Mouse (Mus musculus) liver, embryonic 13.5 days (tissue): ENCODE measurements around the gene Svbp. TPM values are rescaled to one million over a fixed set of nuclear protein-coding genes. Genes with fewer than 3 reads are reported as not detected.

Experiments
- ATAC-seq: fragments of 200-750 bp; cut with Nextera tagmentation; 2 replicates; pipeline ENCODE4 v1.8.0; 2017; ENCODE audit warnings: low read depth, mild to moderate bottlenecking, moderate number of reproducible peaks, moderate library complexity
- DNase-seq: peaks from one replicate; pipeline ENCODE4 v3.0.0; 2022
- H3K27ac ChIP-seq: fragments of 300-500 bp; sonication (generic); 2 replicates; pipeline ENCODE4 v1.5.1; 2015; ENCODE audit warnings: moderate library complexity, mild to moderate bottlenecking, inconsistent platforms
- H3K27me3 ChIP-seq: fragments of 300-500 bp; sonication (generic); 2 replicates; pipeline ENCODE4 v1.6.1; 2015; ENCODE audit warnings: mild to moderate bottlenecking, inconsistent platforms
- H3K36me3 ChIP-seq: fragments of 300-500 bp; sonication (generic); 2 replicates; pipeline ENCODE4 v1.6.1; 2015; ENCODE audit warnings: mild to moderate bottlenecking, inconsistent platforms
- H3K4me1 ChIP-seq: fragments of 300-500 bp; sonication (generic); replicated peaks from 2 replicates; pipeline ENCODE4 v1.6.1; 2015; ENCODE audit warnings: inconsistent platforms
- H3K4me2 ChIP-seq: fragments of 300-500 bp; sonication (generic); 2 replicates; pipeline ENCODE4 v1.6.1; 2015; ENCODE audit warnings: inconsistent platforms, mild to moderate bottlenecking, moderate library complexity
- H3K4me3 ChIP-seq: fragments of 300-500 bp; sonication (generic); replicated peaks from 2 replicates; pipeline ENCODE4 v1.5.1; 2015; ENCODE audit warnings: mild to moderate bottlenecking, inconsistent platforms
- H3K9ac ChIP-seq: fragments of 300-500 bp; sonication (generic); 2 replicates; pipeline ENCODE4 v1.6.1; 2015; ENCODE audit warnings: mild to moderate bottlenecking, inconsistent platforms
- H3K9me3 ChIP-seq: fragments of 300-500 bp; sonication (generic); replicated peaks from 2 replicates; pipeline ENCODE4 v1.6.1; 2016; ENCODE audit warnings: inconsistent platforms
- WGBS: fragments of 180-500 bp; shearing (Covaris S2); methylation state at CpG from one replicate; pipeline ENCODE4 v1.1.7; 2015; ENCODE audit not compliant: insufficient replicate concordance; 5-methylcytosine and 5-hydroxymethylcytosine counted together
- polyA plus RNA-seq: library from polyadenylated mRNA; unstranded; fragments of >200 nt; fragmentation: Nextera tagmentation; extraction: Ambion mirVana; gene quantifications from 2 replicates; pipeline ENCODE4 v1.2.1, GENCODE M21; 2015

Svbp gene
- polyA plus RNA-seq, 1 experiment from 2014 or later = 121 TPM

DNA sequence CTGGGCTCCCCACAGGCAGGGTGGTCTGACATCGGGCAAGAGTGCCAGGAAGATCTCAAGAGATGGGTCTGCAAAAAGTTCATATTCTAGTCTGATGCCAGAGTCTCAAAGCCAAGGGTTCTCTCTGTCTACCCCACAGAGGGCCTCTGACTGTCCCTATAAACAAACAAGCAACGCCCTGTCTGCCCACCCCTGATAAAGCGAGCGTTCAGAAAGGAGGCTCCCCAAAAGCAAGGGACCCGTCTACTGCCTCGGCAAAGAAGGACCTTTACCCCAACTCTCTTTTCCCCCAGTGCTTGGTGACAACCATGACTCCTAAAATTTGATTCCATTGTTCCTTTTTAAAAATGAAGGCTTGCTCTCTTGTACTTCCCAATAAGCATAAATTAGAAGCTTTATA is 5.2 kb upstream of the Svbp start, which contains the start of gene Ermap:
TSS of gene Ermap (minus strand) at position 148 of the 400 bp plus-strand sequence.
- Histone ChIP-seq H3K4me1 (peaks cover 73% of the 10 kb centered on the region), H3K9ac (peak within 1 kb of the TSS; percentile 91), H3K27ac (peak within 1 kb of the TSS; percentile 99), H3K36me3 (peaks cover 40% of the 10 kb centered on the region), H3K27me3 (no peaks in the 10 kb centered on the region), H3K4me3 (peak within 1 kb of the TSS; percentile 77), H3K9me3 (no peaks in the 10 kb centered on the region), H3K4me2 (peak within 1 kb of the TSS; percentile 88)
- ATAC-seq (peak; percentile 92), DNase-seq (peak; percentile 87)
- 11% methylated on average over 6 of the region's 6 CpGs for WGBS

DNA sequence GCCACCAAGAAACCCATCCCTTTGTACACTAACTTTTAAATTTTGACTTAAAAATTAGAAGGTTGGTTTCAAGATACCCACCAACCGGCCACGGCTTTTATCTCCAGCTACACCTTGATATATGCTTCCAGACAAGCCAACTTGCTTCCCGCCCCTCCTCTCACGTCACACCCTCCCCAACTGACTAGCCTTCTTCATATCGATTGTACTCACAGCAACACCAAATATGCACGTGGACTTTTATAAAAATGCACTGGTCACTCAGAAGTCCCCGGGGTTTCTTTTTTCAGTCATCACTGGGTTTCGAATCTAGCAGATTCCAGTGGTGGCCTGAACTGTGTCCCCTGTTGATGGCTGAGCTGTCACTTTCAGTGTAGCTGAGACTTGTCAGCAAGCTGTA is 4.5 kb upstream of the Svbp start:
- peak overlapping the region; percentile 99 for H3K27ac ChIP-seq
- H3K4me1 ChIP-seq = peaks cover 69% of the 10 kb centered on the region
- peak overlapping the region; percentile 91 for H3K9ac ChIP-seq
- 21% methylated on average over 8 of the region's 8 CpGs for WGBS
- peak overlapping the region; percentile 78 for H3K4me2 ChIP-seq
- no peaks in the 10 kb centered on the region for H3K27me3 ChIP-seq
- H3K4me3 ChIP-seq = peak overlapping the region; percentile 77
- no peaks in the 10 kb centered on the region for H3K9me3 ChIP-seq
- DNase-seq (peak; percentile 77), ATAC-seq (peak; percentile 66)
- H3K36me3 ChIP-seq = peaks cover 33% of the 10 kb centered on the region

DNA sequence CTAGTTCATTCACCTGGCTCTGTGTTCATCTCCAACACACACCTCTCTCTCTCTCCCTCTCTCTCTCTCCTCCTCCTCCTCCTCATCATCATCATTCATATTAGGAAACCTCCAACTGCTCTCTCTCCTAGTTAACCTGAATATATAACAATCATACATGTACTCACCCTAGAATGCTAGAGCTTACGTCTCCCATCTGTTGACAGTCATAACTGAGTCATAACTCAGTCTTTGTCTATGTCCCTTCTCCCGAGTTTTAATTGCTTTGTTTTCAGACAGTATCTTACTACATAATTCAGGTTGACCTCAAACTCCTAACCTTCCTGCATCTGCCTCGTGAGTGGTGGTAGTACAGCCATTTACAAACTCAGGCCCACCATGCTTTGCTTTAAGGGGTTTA is 3.8 kb upstream of the Svbp start:
- Histone ChIP-seq H3K27ac (peak overlapping the region; percentile 99), H3K4me2 (peak overlapping the region; percentile 78), H3K4me3 (peak overlapping the region; percentile 77), H3K4me1 (peaks cover 69% of the 10 kb centered on the region), H3K9ac (peak overlapping the region; percentile 91), H3K9me3 (no peaks in the 10 kb centered on the region), H3K27me3 (no peaks in the 10 kb centered on the region), H3K36me3 (peaks cover 26% of the 10 kb centered on the region)
- WGBS = 46% methylated on average over 3 of the region's 3 CpGs
- ATAC-seq (no peak), DNase-seq (no peak)

DNA sequence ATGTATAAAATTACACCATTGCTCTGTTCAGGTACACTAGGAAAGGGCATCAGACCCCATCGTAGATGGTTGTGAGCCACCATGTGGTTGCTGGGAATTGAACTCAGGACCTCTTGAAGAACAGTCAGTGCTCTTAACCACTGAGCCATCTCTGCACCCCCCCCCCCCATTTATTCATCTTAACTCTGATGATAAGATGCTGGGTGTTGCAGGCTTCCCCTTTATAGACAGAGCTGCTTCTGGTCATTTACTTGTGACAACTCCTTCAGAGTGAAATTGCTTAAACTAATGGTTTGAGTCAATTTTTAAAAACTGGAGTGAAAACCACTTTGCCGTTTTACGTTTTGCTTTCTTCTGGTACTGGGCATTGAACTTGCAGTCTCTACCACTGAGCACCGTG is 2.3 kb upstream of the Svbp start:
- 85% methylated on average over 4 of the region's 4 CpGs for WGBS
- DNase-seq = no peak
- H3K9ac ChIP-seq = peak overlapping the region; percentile 19
- no peak overlapping the region for H3K4me3 ChIP-seq
- H3K4me2 ChIP-seq = no peak overlapping the region
- peaks cover 70% of the 10 kb centered on the region for H3K4me1 ChIP-seq
- no peak for ATAC-seq
- H3K9me3 ChIP-seq = no peaks in the 10 kb centered on the region
- H3K27me3 ChIP-seq = no peaks in the 10 kb centered on the region
- H3K36me3 ChIP-seq = peaks cover 19% of the 10 kb centered on the region
- peak overlapping the region; percentile 99 for H3K27ac ChIP-seq

DNA sequence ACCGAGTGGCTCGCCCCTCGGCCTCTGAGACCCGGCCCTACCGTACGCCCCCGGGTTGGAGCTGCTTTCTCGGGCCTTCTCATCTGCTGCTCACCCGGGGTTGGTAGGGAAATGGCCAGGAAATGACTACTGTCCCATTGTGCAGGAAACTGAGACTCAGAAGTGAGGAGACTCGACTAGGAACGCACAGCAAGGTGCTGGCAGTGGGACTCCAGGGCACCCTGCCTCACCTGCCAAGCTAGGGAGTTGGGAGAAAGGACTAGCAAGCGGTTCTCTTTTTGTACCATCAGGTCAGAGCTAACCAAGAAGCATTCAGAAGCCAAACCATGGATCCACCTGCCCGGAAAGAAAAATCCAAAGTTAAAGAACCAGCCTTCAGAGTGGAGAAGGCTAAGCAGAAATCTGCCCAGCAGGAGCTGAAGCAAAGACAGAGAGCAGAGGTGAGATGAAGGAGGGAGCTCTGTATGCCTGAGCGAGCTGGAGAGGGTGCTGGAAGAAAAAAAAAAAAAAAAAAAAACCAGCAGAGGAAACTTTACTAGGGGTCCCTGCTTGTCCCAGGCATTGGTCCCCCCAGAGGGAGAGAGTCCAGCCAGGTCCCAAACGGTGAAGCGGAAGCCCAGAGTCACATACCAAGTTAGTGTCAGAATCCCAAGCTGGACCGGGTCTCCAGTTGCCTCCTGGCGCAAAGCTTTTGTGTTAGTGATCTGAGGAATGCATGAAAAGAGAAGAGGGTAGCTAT is 645 bp downstream of the Svbp start:
- peak; percentile 49 for ATAC-seq
- Histone ChIP-seq H3K9me3 (no peaks in the 10 kb centered on the region), H3K4me3 (peak overlapping the region; percentile 98), H3K36me3 (peaks cover 15% of the 10 kb centered on the region), H3K4me1 (peaks cover 87% of the 10 kb centered on the region), H3K4me2 (peak overlapping the region; percentile 77), H3K9ac (peak overlapping the region; percentile 99), H3K27me3 (no peaks in the 10 kb centered on the region), H3K27ac (peak overlapping the region; percentile 99)
- DNase-seq = no peak
- WGBS = 14% methylated on average over 18 of the region's 18 CpGs

DNA sequence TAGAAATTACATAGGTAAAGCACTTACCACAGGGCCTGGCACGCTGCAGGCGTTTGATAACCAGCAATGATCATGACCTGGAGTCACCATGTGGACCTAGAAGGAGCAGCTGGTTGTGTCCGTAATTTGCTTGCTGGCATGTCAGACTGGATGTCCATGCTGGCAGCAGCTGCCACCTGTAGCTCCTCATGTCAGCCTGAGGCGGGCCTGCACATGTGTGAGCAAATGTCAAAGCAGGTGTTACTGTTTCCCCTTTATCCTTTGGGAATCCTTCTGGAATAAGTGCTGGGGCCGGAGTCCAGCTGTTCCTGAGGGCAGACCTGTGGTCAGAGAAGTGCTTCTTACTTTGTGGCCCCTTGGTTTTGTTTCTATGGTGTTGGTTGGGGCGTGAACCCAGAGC is 3.0 kb downstream of the Svbp start:
- 67% methylated on average over 6 of the region's 6 CpGs for WGBS
- peak overlapping the region; percentile 77 for H3K4me2 ChIP-seq
- ATAC-seq (no peak), DNase-seq (no peak)
- H3K4me3 ChIP-seq = peak overlapping the region; percentile 16; the same call in 1 of the 2 replicates
- H3K27me3 ChIP-seq = no peaks in the 10 kb centered on the region
- H3K27ac ChIP-seq = peak overlapping the region; percentile 70
- peaks cover 64% of the 10 kb centered on the region for H3K4me1 ChIP-seq
- H3K9ac ChIP-seq = peak overlapping the region; percentile 99
- no peaks in the 10 kb centered on the region for H3K9me3 ChIP-seq
- H3K36me3 ChIP-seq = peaks cover 30% of the 10 kb centered on the region

DNA sequence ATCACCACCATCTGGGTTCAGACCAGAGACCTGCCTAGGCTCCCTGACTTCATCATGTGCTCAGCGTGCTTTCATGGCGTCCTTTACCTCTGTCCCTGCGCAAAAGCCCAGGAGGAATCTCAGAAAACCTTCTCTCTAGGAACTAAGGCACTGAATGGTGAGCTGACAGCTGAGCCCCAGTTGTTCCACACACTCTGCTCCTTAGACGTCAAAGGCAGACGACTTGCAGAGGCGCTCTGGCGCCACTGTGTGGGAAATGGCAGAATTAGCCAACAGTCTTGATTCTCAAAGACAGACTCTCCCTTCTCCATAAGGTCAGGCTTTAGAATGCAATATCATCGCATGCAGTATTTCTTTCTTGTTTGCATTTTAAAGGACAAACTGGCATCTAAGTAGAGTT is 9.6 kb downstream of the Svbp start:
- ATAC-seq (peak; percentile 73), DNase-seq (peak; percentile 61)
- Histone ChIP-seq H3K27me3 (peaks cover 4% of the 10 kb centered on the region; the same call in 1 of the 2 replicates), H3K36me3 (peaks cover 17% of the 10 kb centered on the region), H3K27ac (no peak overlapping the region), H3K9ac (no peak overlapping the region), H3K4me1 (peaks cover 9% of the 10 kb centered on the region), H3K9me3 (no peaks in the 10 kb centered on the region), H3K4me3 (no peak overlapping the region), H3K4me2 (no peak overlapping the region)
- 17% methylated on average over 8 of the region's 8 CpGs for WGBS

DNA sequence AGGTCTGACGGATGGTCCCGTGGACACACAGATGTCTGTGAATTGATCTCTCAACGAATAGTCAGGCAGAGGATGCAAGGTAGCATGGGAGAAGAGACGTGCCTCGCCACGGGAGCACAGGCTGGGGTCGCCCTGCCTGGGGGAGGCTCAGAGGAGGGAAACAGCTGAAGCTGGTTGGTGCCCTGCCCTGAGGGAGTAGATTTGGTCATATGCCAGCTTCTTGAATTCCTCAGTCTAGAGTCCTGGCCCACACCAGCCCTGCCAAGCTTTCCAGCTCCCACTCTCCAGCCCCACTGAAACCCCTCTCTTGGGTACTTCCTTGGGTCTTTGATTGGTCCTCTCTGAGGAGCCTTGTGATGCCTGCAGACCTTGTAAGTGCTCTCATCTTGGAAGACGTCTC is 21.6 kb downstream of the Svbp start:
- Histone ChIP-seq H3K9ac (no peak overlapping the region), H3K4me2 (no peak overlapping the region), H3K4me3 (no peak overlapping the region), H3K4me1 (0 out of 2 replicates have a peak, but pooled peaks cover 2% of the 10 kb centered on the region), H3K9me3 (no peaks in the 10 kb centered on the region), H3K27ac (no peak overlapping the region), H3K27me3 (peaks cover 16% of the 10 kb centered on the region), H3K36me3 (no peaks in the 10 kb centered on the region)
- 66% methylated on average over 8 of the region's 8 CpGs for WGBS
- ATAC-seq = no peak
- DNase-seq = no peak

DNA sequence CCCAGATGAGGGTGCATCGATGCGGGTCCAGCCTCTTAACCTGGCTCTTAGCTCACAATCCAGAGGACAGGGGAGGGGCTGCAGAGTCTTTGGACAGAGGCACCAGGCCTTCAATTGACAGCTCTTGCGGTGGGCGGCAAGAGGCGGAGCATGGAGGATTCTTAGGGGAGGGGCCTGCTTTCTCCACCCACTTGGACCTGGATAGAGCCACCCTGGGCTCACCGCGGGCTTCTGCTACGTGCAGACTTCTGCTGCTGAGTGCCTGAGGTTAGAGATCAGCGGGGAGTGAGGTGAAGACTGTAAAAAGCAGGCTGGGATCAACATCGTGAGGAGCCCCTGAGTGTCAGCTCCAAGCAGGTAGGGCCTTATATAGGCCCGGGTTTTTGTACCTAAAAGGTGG is 23.1 kb downstream of the Svbp start, which contains the start of gene Tmem269:
TSS of gene Tmem269 (minus strand) at position 49 of the 400 bp plus-strand sequence.
- Histone ChIP-seq H3K9me3 (no peaks in the 10 kb centered on the region), H3K4me2 (no peak within 1 kb of the TSS), H3K36me3 (no peaks in the 10 kb centered on the region), H3K27ac (no peak within 1 kb of the TSS), H3K27me3 (peaks cover 16% of the 10 kb centered on the region), H3K4me1 (peaks cover 10% of the 10 kb centered on the region; the same call in 1 of the 2 replicates), H3K4me3 (no peak within 1 kb of the TSS), H3K9ac (no peak within 1 kb of the TSS)
- WGBS = 14% methylated on average over 11 of the region's 11 CpGs
- DNase-seq = no peak
- ATAC-seq = peak; percentile 43; the same call in 1 of the 2 replicates

DNA sequence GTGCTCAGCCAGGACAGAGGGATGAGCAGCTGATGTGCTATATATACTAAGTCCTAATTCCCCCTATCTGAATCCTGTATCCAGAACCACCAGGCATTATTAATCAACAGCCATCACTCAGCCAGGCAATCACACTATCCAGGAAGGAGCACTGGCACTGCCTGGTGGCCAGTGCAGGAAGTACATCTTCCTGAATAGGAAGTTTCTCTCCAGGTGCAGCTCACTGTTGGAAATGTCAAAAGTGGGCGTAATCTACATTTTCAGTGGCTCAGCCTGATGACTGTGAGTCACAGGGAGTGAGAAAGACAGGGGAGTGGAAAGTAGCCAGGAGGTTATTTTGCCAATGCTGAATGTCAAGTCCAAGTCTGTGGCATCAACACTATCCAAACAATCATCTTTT is 28.6 kb downstream of the Svbp start:
- DNase-seq (peak; percentile 35), ATAC-seq (peak; percentile 24; the same call in 1 of the 2 replicates)
- H3K4me1 ChIP-seq = peaks cover 18% of the 10 kb centered on the region
- H3K4me3 ChIP-seq = no peak overlapping the region
- H3K4me2 ChIP-seq = no peak overlapping the region
- H3K9ac ChIP-seq = no peak overlapping the region
- WGBS = 62% methylated on average over 1 of the region's 1 CpGs
- H3K27me3 ChIP-seq = no peaks in the 10 kb centered on the region
- no peaks in the 10 kb centered on the region for H3K9me3 ChIP-seq
- no peak overlapping the region for H3K27ac ChIP-seq
- peaks cover 41% of the 10 kb centered on the region for H3K36me3 ChIP-seq

DNA sequence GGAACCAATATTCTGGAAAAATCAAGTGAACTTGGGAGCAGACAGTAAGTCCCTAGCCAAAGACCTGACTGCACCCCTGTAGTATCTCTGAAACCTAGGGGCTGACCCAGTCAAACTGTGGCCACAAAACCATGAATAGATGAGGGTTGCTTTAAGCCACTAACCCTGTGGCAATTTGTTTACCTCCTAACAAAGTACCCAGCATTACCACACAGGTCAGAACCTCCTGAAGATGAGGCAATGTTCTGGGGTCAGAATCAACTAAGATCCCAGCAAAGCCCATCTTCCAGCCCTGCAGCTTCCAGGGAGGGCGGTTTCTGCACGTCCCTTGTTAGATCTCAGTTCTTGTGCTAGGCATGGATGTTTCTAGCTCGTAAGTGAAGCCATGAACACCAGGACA is 29.4 kb downstream of the Svbp start:
- H3K36me3 ChIP-seq = peaks cover 43% of the 10 kb centered on the region
- H3K4me1 ChIP-seq = peaks cover 18% of the 10 kb centered on the region
- DNase-seq (no peak), ATAC-seq (no peak)
- H3K27ac ChIP-seq = no peak overlapping the region
- no peak overlapping the region for H3K4me2 ChIP-seq
- no peaks in the 10 kb centered on the region for H3K9me3 ChIP-seq
- no peaks in the 10 kb centered on the region for H3K27me3 ChIP-seq
- H3K4me3 ChIP-seq = no peak overlapping the region
- no peak overlapping the region for H3K9ac ChIP-seq
- 77% methylated on average over 3 of the region's 3 CpGs for WGBS

DNA sequence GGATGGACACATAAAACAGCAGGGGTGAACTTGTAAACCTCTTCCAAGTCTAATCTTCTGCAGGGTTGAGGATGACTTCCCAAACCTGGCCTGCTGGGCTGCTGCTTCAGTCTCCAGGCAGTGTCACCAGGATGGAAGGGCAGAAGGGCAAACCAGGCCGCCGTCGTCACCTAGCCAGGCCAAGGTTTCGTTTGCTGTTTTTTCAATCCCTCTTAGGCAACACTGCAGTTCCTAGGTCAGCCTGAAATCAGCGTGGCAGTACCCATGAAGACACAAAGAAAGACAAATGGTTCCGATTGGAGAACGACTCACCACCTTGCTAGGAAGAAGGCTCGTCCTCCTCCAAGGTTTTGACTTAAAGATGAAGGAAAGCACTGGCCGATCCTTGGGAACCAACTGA is 30.6 kb downstream of the Svbp start:
- H3K4me2 ChIP-seq = no peak overlapping the region
- H3K4me3 ChIP-seq = no peak overlapping the region
- no peaks in the 10 kb centered on the region for H3K27me3 ChIP-seq
- 70% methylated on average over 9 of the region's 9 CpGs for WGBS
- H3K27ac ChIP-seq = no peak overlapping the region
- H3K9me3 ChIP-seq = no peaks in the 10 kb centered on the region
- H3K4me1 ChIP-seq = peaks cover 18% of the 10 kb centered on the region
- peaks cover 47% of the 10 kb centered on the region for H3K36me3 ChIP-seq
- no peak for ATAC-seq
- no peak overlapping the region for H3K9ac ChIP-seq
- DNase-seq = no peak
